In genomic region chr5:105625504-105626150, GRCm38 (mm10) we compare ENCODE assay signal across 9 mouse cellular contexts.
DNase-seq lines count a peak whose midpoint lies in the region; ATAC-seq and TF ChIP-seq lines count a peak whose summit lies in the region.
"Had no signal": no experiment of that assay in that cellular context is flagged by ENCODE, and none has a peak within 500 bp of the region (broad histone marks: within the 10 kb centered on the region; RNA-seq: fewer than 3 reads in every experiment).

No protein-coding gene starts in this region.

- H3K4me2 ChIP-seq in lung, embryonic 14.5 days: no peak overlapping the region
- H3K4me2 ChIP-seq in kidney, embryonic 14.5 days (replicated peaks; ENCODE audit: low read depth, low read length): no peak overlapping the region

- no peak for ATAC-seq in lung, embryonic 14.5 days (ENCODE audit: insufficient read depth)
- no peak for ATAC-seq in kidney, embryonic 14.5 days (ENCODE audit: low FRiP score, low TSS enrichment)

- no peaks in the 10 kb centered on the region for H3K36me3 ChIP-seq in lung, embryonic 14.5 days (ENCODE audit: insufficient read depth)
- no peaks in the 10 kb centered on the region for H3K36me3 ChIP-seq in kidney, embryonic 14.5 days (ENCODE audit: control insufficient read depth, insufficient read depth, low read length)
- no peaks in the 10 kb centered on the region for H3K36me3 ChIP-seq in megakaryocyte, embryonic 14.5 days (replicated peaks; ENCODE audit: low read length)

- no peak overlapping the region for H3K9ac ChIP-seq in lung, embryonic 14.5 days
- H3K9ac ChIP-seq in kidney, embryonic 14.5 days (ENCODE audit: low read depth, low read length): no peak overlapping the region

- 62% methylated on average over 8 of the region's 8 CpGs for whole genome bisulfite sequencing in lung, embryonic 14.5 days
- 60% methylated on average over 8 of the region's 8 CpGs for WGBS in kidney, embryonic 14.5 days

- no peaks in the 10 kb centered on the region for H3K4me1 ChIP-seq in lung, embryonic 14.5 days (ENCODE audit: insufficient read depth)
- no peaks in the 10 kb centered on the region; the same call in 1 of the 2 replicates for H3K4me1 ChIP-seq in kidney, embryonic 14.5 days (ENCODE audit: control insufficient read depth, insufficient read depth, low read length)
- peaks cover 68% of the 10 kb centered on the region for H3K4me1 ChIP-seq in megakaryocyte, embryonic 14.5 days

- H3K4me3 ChIP-seq in lung, embryonic 14.5 days (ENCODE audit: low read depth, low read length): no peak overlapping the region
- H3K4me3 ChIP-seq in kidney, embryonic 14.5 days (ENCODE audit: low read length): no peak overlapping the region
- peak overlapping the region; percentile 20 for H3K4me3 ChIP-seq in megakaryocyte, embryonic 14.5 days (replicated peaks)

- TF ChIP-seq CTCF in lung, embryonic 14.5 days (IDR thresholded peaks at IDR 0.05; ENCODE audit: low read depth): no peak

- no peaks in the 10 kb centered on the region for H3K9me3 ChIP-seq in lung, embryonic 14.5 days (ENCODE audit: low read depth, low read length)
- H3K9me3 ChIP-seq in kidney, embryonic 14.5 days (ENCODE audit: control insufficient read depth, low read length): no peaks in the 10 kb centered on the region
- H3K9me3 ChIP-seq in megakaryocyte, embryonic 14.5 days: no peaks in the 10 kb centered on the region

- DNase-seq in adrenal gland, adult 2 months: peak; percentile 36
- DNase-seq in adrenal gland, adult 18-20 months (ENCODE audit: low spot score in 2 of 2): no peak
- DNase-seq in lung, embryonic 14.5 days: peak; percentile 12
- DNase-seq in lung, postnatal 4 days: no peak
- no peak for DNase-seq in layer of hippocampus, postnatal 25 days (ENCODE audit: extremely low spot score in 1 of 2, low spot score in 1 of 2)
- no peak for DNase-seq in layer of hippocampus, adult 9-11 months
- DNase-seq: retina, postnatal 1 day had no signal

- H3K27me3 ChIP-seq in lung, embryonic 14.5 days (ENCODE audit: insufficient read depth, low read length): no peaks in the 10 kb centered on the region
- H3K27me3 ChIP-seq in kidney, embryonic 14.5 days (ENCODE audit: control insufficient read depth, insufficient read depth, low read length): no peaks in the 10 kb centered on the region
- no peaks in the 10 kb centered on the region for H3K27me3 ChIP-seq in megakaryocyte, embryonic 14.5 days (replicated peaks)

- peak overlapping the region; percentile 21; the same call in 1 of the 2 replicates for H3K27ac ChIP-seq in lung, embryonic 14.5 days (ENCODE audit: low read depth)
- H3K27ac ChIP-seq in kidney, embryonic 14.5 days (ENCODE audit: low read depth, low read length): peak overlapping the region; percentile 12; the same call in 1 of the 2 replicates

Comparison
In these comparisons a context has a peak if more than half of its experiments do, and no peak if none do; other contexts are left out.
1. DNase-seq: peak in adrenal gland, adult 2 months (single experiment) and lung, embryonic 14.5 days (single experiment); none in adrenal gland, adult 18-20 months (0 of 2), lung, postnatal 4 days (0 of 2), layer of hippocampus, postnatal 25 days (0 of 2) and layer of hippocampus, adult 9-11 months (single experiment).